Mouse (Mus musculus) heart, embryonic 11.5 days (tissue): ENCODE measurements at regions not wholly inside any gene's neighbourhood (a gene's known extent, or its start where the extent isn't known, plus 50 kb on each side); places are given as distances from the start of the nearest gene placed in this dataset.

ENCODE experiments used
- ATAC-seq: fragments of 200-750 bp; cut with Nextera tagmentation; replicated peaks from 2 replicates; pipeline ENCODE4 v1.8.0; 2017; ENCODE audit warnings: moderate library complexity; ENCODE audit not compliant: insufficient number of reproducible peaks, low FRiP score, low TSS enrichment
- H3K27ac ChIP-seq: fragments of 300-500 bp; sonication (generic); 2 replicates; pipeline ENCODE4 v1.5.1; 2014; ENCODE audit warnings: mild to moderate bottlenecking, low read depth, low read length
- H3K27me3 ChIP-seq: fragments of 300-500 bp; sonication (generic); 2 replicates; pipeline ENCODE4 v1.6.1; 2014; ENCODE audit warnings: mild to moderate bottlenecking, low read length, mixed read lengths; ENCODE audit not compliant: control insufficient read depth, insufficient read depth
- H3K36me3 ChIP-seq: fragments of 300-500 bp; sonication (generic); 2 replicates; pipeline ENCODE4 v1.6.1; 2014; ENCODE audit warnings: mild to moderate bottlenecking, low read length, moderate library complexity, mixed read lengths; ENCODE audit not compliant: control insufficient read depth, insufficient read depth
- H3K4me1 ChIP-seq: fragments of 300-500 bp; sonication (generic); 2 replicates; pipeline ENCODE4 v1.6.1; 2014; ENCODE audit warnings: low read length; ENCODE audit not compliant: control insufficient read depth, insufficient read depth
- H3K4me2 ChIP-seq: fragments of 300-500 bp; sonication (generic); 2 replicates; pipeline ENCODE4 v1.6.1; 2014; ENCODE audit warnings: mild to moderate bottlenecking, moderate library complexity
- H3K4me3 ChIP-seq: fragments of 300-500 bp; sonication (generic); 2 replicates; pipeline ENCODE4 v1.5.1; 2014; ENCODE audit warnings: low read depth, low read length
- H3K9ac ChIP-seq: fragments of 300-500 bp; sonication (generic); 2 replicates; pipeline ENCODE4 v1.6.1; 2014; ENCODE audit warnings: mild to moderate bottlenecking, low read depth, low read length, moderate library complexity
- H3K9me3 ChIP-seq: fragments of 300-500 bp; sonication (generic); replicated peaks from 2 replicates; pipeline ENCODE4 v1.6.1; 2016; ENCODE audit warnings: low read length; ENCODE audit not compliant: control insufficient read depth
- WGBS: fragments of 180-500 bp; shearing (Covaris S2); extraction: QIAGEN DNeasy Blood & Tissue Kit; methylation state at CpG from one replicate; pipeline ENCODE4 v1.1.7; 2014; ENCODE audit not compliant: insufficient replicate concordance; 5-methylcytosine and 5-hydroxymethylcytosine counted together

DNA sequence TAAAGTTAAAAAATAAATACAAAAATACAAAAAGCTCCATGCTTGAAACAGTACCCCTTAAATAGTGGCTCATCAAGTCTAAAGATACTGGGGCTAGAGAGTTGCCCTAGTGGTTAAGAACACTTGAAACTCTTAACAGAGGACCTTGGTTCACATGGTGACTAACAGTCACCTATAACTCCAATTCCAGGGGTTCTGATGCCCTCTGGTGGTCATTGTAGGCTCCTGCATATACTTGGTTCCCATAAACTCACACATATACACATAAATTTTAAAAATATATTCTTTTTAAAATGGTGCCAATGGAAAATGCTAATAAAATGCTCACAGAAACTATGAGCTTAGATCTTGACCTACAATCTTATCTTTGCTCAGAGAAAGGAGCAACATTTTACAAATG, 286.4 kb downstream of the Pdcd6ip start:
- H3K4me3 ChIP-seq = no peak overlapping the region
- H3K27ac ChIP-seq = no peak overlapping the region
- 0 out of 2 replicates have a peak, but pooled peaks cover 2% of the 10 kb centered on the region for H3K9me3 ChIP-seq
- no peaks in the 10 kb centered on the region for H3K36me3 ChIP-seq
- ATAC-seq = no peak
- no peak overlapping the region for H3K9ac ChIP-seq
- H3K4me1 ChIP-seq = no peaks in the 10 kb centered on the region
- no peak overlapping the region for H3K4me2 ChIP-seq
- no peaks in the 10 kb centered on the region for H3K27me3 ChIP-seq

DNA sequence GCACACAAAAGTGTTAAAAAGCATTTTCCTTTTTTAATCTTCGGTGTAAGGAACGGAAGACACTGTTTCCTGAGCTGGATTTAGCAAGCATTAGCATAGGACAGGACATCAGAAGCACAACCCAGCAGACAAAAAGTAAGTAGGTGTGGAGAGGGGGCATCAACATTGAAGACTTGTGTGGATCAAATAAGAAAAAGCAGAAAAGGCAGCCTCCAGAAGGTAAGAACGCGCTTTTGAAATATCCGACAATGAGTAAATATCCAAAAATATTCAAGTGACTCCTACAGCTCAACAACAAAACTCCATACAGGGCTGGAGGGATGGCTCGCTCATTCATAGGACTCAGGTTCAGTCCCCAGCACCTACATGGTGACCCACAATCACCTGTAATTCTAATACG, 286.9 kb downstream of the Pdcd6ip start:
- no peaks in the 10 kb centered on the region for H3K36me3 ChIP-seq
- ATAC-seq = no peak
- H3K4me3 ChIP-seq = no peak overlapping the region
- WGBS = 88% methylated on average over 7 of the region's 7 CpGs
- H3K4me2 ChIP-seq = no peak overlapping the region
- no peak overlapping the region for H3K9ac ChIP-seq
- no peaks in the 10 kb centered on the region for H3K27me3 ChIP-seq
- H3K4me1 ChIP-seq = no peaks in the 10 kb centered on the region
- no peak overlapping the region for H3K27ac ChIP-seq
- H3K9me3 ChIP-seq = 0 out of 2 replicates have a peak, but pooled peaks cover 2% of the 10 kb centered on the region

DNA sequence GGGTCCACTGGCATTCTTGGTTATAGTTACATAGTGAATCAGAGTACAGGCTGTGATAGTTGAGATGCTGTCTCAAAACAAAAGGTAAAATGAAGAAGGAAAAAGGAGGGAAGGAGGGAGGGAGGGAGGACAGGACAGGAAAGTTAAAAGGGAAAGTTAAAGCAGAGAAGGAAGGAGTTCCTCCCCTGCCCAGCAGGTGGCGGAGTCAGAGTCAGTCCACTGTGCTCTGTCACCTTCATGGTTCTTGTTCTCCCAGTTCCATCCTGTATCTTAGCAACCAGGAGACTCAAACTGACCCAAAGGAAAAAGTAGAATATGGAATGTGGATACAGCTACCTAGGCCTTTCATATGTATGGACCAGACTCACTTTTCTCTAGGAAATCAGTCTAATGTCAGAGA, 288.3 kb downstream of the Pdcd6ip start:
- Histone ChIP-seq H3K36me3 (no peaks in the 10 kb centered on the region), H3K9me3 (0 out of 2 replicates have a peak, but pooled peaks cover 2% of the 10 kb centered on the region), H3K4me1 (no peaks in the 10 kb centered on the region), H3K27ac (no peak overlapping the region), H3K4me3 (no peak overlapping the region), H3K4me2 (no peak overlapping the region), H3K9ac (no peak overlapping the region), H3K27me3 (no peaks in the 10 kb centered on the region)
- WGBS = 80% methylated on average over 1 of the region's 1 CpGs
- ATAC-seq = no peak

- no peak overlapping the region for H3K4me2 ChIP-seq
- H3K4me3 ChIP-seq = no peak overlapping the region
- 0 out of 2 replicates have a peak, but pooled peaks cover 2% of the 10 kb centered on the region for H3K9me3 ChIP-seq
- H3K27ac ChIP-seq = no peak overlapping the region
- WGBS = 87% methylated on average over 3 of the region's 3 CpGs
- no peaks in the 10 kb centered on the region for H3K36me3 ChIP-seq
- no peaks in the 10 kb centered on the region for H3K27me3 ChIP-seq
- no peak for ATAC-seq
- H3K9ac ChIP-seq = no peak overlapping the region
- no peaks in the 10 kb centered on the region for H3K4me1 ChIP-seq
These were observed 291.0 kb downstream of the Pdcd6ip start for GRCm38 (mm10) chr9:113417106-113417505.

DNA sequence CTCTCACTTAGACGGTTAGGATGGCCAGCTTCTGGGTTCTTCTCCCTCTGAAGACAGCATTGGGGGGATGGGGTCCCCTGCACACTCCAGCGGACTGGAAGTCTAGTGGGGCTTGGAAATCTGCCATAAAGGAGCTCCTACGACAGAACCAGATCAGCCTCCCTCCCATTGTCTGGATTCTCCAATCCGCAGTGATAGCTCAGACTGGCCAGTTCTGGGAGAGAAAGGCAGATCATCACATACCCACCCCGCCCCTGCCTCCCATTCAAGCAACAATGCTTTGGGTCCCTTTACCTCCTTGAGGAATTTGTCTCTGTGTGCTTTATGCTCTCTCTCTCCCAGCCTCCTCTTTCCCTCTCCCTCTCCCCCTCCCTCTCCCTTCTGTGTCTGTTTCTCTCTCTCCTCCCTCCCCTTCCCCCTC, 292.5 kb downstream of the Pdcd6ip start:
- Histone ChIP-seq H3K4me3 (no peak overlapping the region), H3K27me3 (no peaks in the 10 kb centered on the region), H3K36me3 (no peaks in the 10 kb centered on the region), H3K4me1 (no peaks in the 10 kb centered on the region), H3K27ac (no peak overlapping the region), H3K4me2 (no peak overlapping the region), H3K9me3 (no peaks in the 10 kb centered on the region), H3K9ac (no peak overlapping the region)
- no peak for ATAC-seq
- WGBS = 54% methylated on average over 5 of the region's 5 CpGs

- ATAC-seq = no peak
- H3K4me2 ChIP-seq = no peak overlapping the region
- H3K4me3 ChIP-seq = no peak overlapping the region
- no peaks in the 10 kb centered on the region for H3K9me3 ChIP-seq
- no peak overlapping the region for H3K27ac ChIP-seq
- no peaks in the 10 kb centered on the region for H3K36me3 ChIP-seq
- H3K4me1 ChIP-seq = no peaks in the 10 kb centered on the region
- no peaks in the 10 kb centered on the region for H3K27me3 ChIP-seq
- H3K9ac ChIP-seq = no peak overlapping the region
- WGBS = 56% methylated on average over 1 of the region's 1 CpGs
These were observed 293.4 kb downstream of the Pdcd6ip start for GRCm38 (mm10) chr9:113414690-113415089.

DNA sequence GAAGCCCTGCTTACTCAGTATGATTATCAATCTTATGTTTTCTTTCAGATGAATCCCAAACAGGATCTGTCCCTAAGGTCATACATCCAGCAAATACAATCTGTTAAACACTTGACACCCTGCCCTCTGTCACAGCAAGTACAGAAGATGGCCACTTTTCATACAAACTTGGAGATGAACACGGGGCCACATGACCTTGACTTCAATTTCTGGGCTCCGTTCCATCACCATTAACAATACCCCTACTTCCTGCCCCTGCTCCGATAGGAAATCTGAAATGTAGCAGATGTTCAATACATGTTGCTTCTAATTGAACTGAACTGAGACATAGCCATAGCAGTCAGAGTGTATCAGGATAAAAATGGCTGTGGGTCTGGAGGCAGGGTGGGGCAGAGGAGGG, 294.2 kb downstream of the Pdcd6ip start:
- 68% methylated on average over 3 of the region's 3 CpGs for WGBS
- Histone ChIP-seq H3K4me2 (no peak overlapping the region), H3K36me3 (no peaks in the 10 kb centered on the region), H3K9me3 (no peaks in the 10 kb centered on the region), H3K27ac (no peak overlapping the region), H3K4me3 (no peak overlapping the region), H3K4me1 (no peaks in the 10 kb centered on the region), H3K27me3 (no peaks in the 10 kb centered on the region), H3K9ac (no peak overlapping the region)
- ATAC-seq = no peak

GRCm38 (mm10) chr9:113411638-113412037, 296.4 kb downstream of the Pdcd6ip start:
- no peak overlapping the region for H3K27ac ChIP-seq
- H3K36me3 ChIP-seq = no peaks in the 10 kb centered on the region
- no peak overlapping the region for H3K9ac ChIP-seq
- no peak overlapping the region for H3K4me2 ChIP-seq
- H3K4me3 ChIP-seq = no peak overlapping the region
- ATAC-seq = no peak
- H3K27me3 ChIP-seq = no peaks in the 10 kb centered on the region
- WGBS = 78% methylated on average over 4 of the region's 4 CpGs
- H3K9me3 ChIP-seq = no peaks in the 10 kb centered on the region
- H3K4me1 ChIP-seq = no peaks in the 10 kb centered on the region

DNA sequence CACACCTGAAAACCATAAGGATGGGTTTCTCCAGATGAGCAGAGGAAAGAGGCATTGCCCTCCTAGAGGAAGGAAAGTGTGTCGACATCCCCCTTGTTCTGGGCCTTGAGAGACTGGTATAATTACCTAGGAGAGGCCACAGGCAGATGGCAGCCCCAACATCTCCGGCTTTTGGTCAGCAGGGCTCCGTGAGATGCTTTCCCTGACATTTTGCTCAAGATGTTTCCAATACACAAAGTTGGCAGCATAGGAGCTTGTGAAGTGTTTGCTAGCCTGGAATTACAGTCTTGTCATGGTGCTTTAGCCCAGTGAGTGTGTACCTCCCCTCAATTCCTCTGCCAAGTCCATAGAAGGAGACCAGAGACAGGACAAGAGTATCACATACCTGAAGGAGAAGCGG, 299.5 kb downstream of the Pdcd6ip start:
- no peak overlapping the region for H3K4me2 ChIP-seq
- no peak overlapping the region for H3K4me3 ChIP-seq
- H3K9ac ChIP-seq = no peak overlapping the region
- no peaks in the 10 kb centered on the region for H3K36me3 ChIP-seq
- no peak for ATAC-seq
- no peaks in the 10 kb centered on the region for H3K27me3 ChIP-seq
- H3K9me3 ChIP-seq = no peaks in the 10 kb centered on the region
- 82% methylated on average over 4 of the region's 4 CpGs for WGBS
- H3K27ac ChIP-seq = no peak overlapping the region
- H3K4me1 ChIP-seq = no peaks in the 10 kb centered on the region
